17 mouse cellular contexts compared by ENCODE assay signal in genomic region chrX:133721517-133721916, GRCm38 (mm10). TPM values are rescaled to one million over a fixed set of nuclear protein-coding genes. Genes with fewer than 3 reads are reported as not detected.
"Had no signal": no experiment of that assay in that cellular context is flagged by ENCODE, and none has a peak within 500 bp of the region (broad histone marks: within the 10 kb centered on the region; RNA-seq: fewer than 3 reads in every experiment).

No protein-coding gene starts in this region.

- H3K9ac ChIP-seq: neural tube, embryonic 12.5 days; neural tube, embryonic 13.5 days; neural tube, embryonic 15.5 days; stomach, embryonic 15.5 days had no signal

- H3K4me2 ChIP-seq: neural tube, embryonic 12.5 days; neural tube, embryonic 13.5 days; neural tube, embryonic 15.5 days; stomach, embryonic 15.5 days had no signal

- DNase-seq: retina, postnatal 1 day; right cerebral cortex, adult 18-20 months; right cerebral cortex, postnatal 14 days; right cerebral cortex, postnatal 25 days; right cerebral cortex, postnatal 4 days; spleen, adult 18-20 months; thymus, adult 18-20 months; thymus, adult 2 months; thymus, postnatal 14 days; thymus, postnatal 25 days; thymus, postnatal 36 days; thymus, postnatal 4 days had no signal

- H3K4me1 ChIP-seq: neural tube, embryonic 12.5 days; neural tube, embryonic 13.5 days; neural tube, embryonic 15.5 days; stomach, embryonic 15.5 days had no signal

- H3K9me3 ChIP-seq: neural tube, embryonic 12.5 days; neural tube, embryonic 15.5 days; stomach, embryonic 15.5 days had no signal

- H3K27ac ChIP-seq: neural tube, embryonic 12.5 days; neural tube, embryonic 13.5 days; neural tube, embryonic 15.5 days; stomach, embryonic 15.5 days had no signal

- H3K36me3 ChIP-seq: neural tube, embryonic 12.5 days; neural tube, embryonic 13.5 days; neural tube, embryonic 15.5 days; stomach, embryonic 15.5 days had no signal

- H3K27me3 ChIP-seq: neural tube, embryonic 12.5 days; neural tube, embryonic 13.5 days; neural tube, embryonic 15.5 days; stomach, embryonic 15.5 days had no signal

- H3K4me3 ChIP-seq: neural tube, embryonic 12.5 days; neural tube, embryonic 13.5 days; neural tube, embryonic 15.5 days; stomach, embryonic 15.5 days had no signal

RNA-seq across cellular contexts. Expression of gene Pcdh19, which starts 32.7 kb away (rescaled TPM):
- total RNA-seq: neutrophil, adult 5-6 weeks had no signal
